Mouse (Mus musculus): ENCODE measurements around the gene Agpat2. TPM values are rescaled to one million over a fixed set of nuclear protein-coding genes. Genes with fewer than 3 reads are reported as not detected.

The Agpat2 gene
- total and polyA plus RNA-seq, 3 experiments = 4.6 to 6.0 (median 4.7) TPM

DNA sequence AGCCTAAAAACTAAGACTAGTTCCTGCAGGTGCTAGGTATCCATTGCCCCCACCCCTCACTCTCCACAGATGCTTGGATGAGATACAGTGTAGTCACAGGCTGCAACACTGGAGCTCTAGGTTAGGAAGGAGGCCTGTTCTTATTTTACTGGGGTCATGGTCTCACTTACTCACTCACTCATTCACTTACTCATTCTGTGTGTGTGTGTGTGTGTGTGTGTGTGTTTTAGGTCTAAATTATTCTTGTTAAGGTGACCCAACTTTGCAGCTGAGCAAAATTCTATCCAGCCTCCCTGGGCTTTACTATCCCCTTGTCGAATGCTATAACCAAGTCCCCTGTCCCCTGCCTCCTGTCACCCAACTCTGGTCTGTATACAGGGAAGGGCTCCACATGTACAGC lies 2.6 kb downstream of the Agpat2 start:
- no peak for ATAC-seq (ENCODE audit: extremely low read depth, insufficient number of reproducible peaks, low FRiP score, poor library complexity, severe bottlenecking)
- peaks cover 14% of the 10 kb centered on the region for H3K4me1 ChIP-seq (ENCODE audit: insufficient read depth, low read depth, low read length)
- H3K9me3 ChIP-seq (replicated peaks) = no peaks in the 10 kb centered on the region
- no peak overlapping the region for H3K4me3 ChIP-seq (ENCODE audit: low read depth, low read length)
- peaks cover 5% of the 10 kb centered on the region for H3K36me3 ChIP-seq (replicated peaks)
- H3K27me3 ChIP-seq (ENCODE audit: insufficient read depth, low read length) = peaks cover 65% of the 10 kb centered on the region
- TF ChIP-seq GATA2 (IDR thresholded peaks at IDR 0.05; ENCODE audit: borderline replicate concordance, low read depth, low read length) (no peak), POLR2AphosphoS5 (IDR thresholded peaks at IDR 0.05; ENCODE audit: insufficient replicate concordance, low read depth, low read length) (no peak), GATA1 (IDR thresholded peaks at IDR 0.05; ENCODE audit: borderline replicate concordance, low read length) (no peak), CTCF (IDR thresholded peaks at IDR 0.05; ENCODE audit: low read depth, low read length) (no peak)
- DNase-seq (ENCODE audit: low spot score) = no peak

DNA sequence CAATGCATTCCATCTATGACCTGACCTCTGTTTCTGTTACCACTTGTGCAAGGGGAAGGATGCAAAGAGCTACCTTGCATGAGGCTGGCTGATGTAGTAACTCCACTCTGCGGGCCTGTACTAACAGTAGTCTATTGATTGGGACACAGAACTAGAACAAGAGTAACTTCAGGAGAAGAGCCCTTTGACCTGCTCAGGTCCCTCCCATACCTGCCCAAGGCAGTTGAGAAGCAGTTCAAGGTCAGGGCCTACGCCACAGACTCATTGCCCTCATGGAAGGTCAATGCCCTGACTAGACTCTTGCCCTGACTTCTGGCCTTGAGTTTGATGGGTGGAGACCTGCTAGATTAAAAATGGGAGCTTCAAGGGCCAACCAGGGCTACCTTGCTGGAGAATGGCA lies 3.6 kb downstream of the Agpat2 start:
- DNase-seq (ENCODE audit: low spot score) (no peak), ATAC-seq (ENCODE audit: extremely low read depth, insufficient number of reproducible peaks, low FRiP score, poor library complexity, severe bottlenecking) (no peak)
- no peak overlapping the region for H3K4me3 ChIP-seq (ENCODE audit: low read depth, low read length)
- peaks cover 62% of the 10 kb centered on the region for H3K27me3 ChIP-seq (ENCODE audit: insufficient read depth, low read length)
- peaks cover 14% of the 10 kb centered on the region for H3K4me1 ChIP-seq (ENCODE audit: insufficient read depth, low read depth, low read length)
- TF ChIP-seq CTCF (IDR thresholded peaks at IDR 0.05; ENCODE audit: low read depth, low read length) (no peak), TAL1 (conservative IDR thresholded peaks at IDR 0.05; ENCODE audit: low read depth, low read length) (no peak), GATA2 (IDR thresholded peaks at IDR 0.05; ENCODE audit: borderline replicate concordance, low read depth, low read length) (no peak)
- peaks cover 10% of the 10 kb centered on the region for H3K36me3 ChIP-seq (replicated peaks)
- no peaks in the 10 kb centered on the region for H3K9me3 ChIP-seq (replicated peaks)

DNA sequence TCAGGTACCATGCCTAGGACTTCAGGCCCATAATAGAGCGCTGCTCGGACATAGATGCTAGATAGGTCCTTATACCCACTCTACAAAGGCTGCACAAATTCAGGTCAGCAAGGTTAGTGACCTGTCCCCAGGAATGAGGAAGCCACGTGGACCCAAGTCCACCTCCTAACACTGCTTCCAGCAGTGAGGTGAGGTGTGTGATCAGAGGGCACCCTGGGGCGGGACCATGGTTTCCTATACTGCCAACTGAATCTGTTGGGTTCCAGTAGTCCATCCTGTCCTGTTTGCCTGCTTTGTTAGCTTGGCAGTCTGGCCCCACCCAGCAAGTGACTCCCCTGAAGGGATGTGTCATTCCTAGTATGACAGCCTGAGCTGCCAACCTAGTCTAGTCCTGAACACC lies 4.3 kb downstream of the Agpat2 start:
- peaks cover 61% of the 10 kb centered on the region for H3K27me3 ChIP-seq (ENCODE audit: insufficient read depth, low read length)
- H3K9me3 ChIP-seq (replicated peaks) = no peaks in the 10 kb centered on the region
- no peak overlapping the region for H3K4me3 ChIP-seq (ENCODE audit: low read depth, low read length)
- ATAC-seq (ENCODE audit: extremely low read depth, insufficient number of reproducible peaks, low FRiP score, poor library complexity, severe bottlenecking) (no peak), DNase-seq (ENCODE audit: low spot score) (no peak)
- H3K36me3 ChIP-seq (replicated peaks) = peaks cover 17% of the 10 kb centered on the region
- TF ChIP-seq TAL1 (conservative IDR thresholded peaks at IDR 0.05; ENCODE audit: low read depth, low read length) = no peak
- TF ChIP-seq CTCF (IDR thresholded peaks at IDR 0.05; ENCODE audit: low read depth, low read length) = no peak
- no peak for TF ChIP-seq GATA2 (IDR thresholded peaks at IDR 0.05; ENCODE audit: borderline replicate concordance, low read depth, low read length)
- TF ChIP-seq POLR2AphosphoS5 (IDR thresholded peaks at IDR 0.05; ENCODE audit: insufficient replicate concordance, low read depth, low read length) = no peak
- TF ChIP-seq GATA1 (IDR thresholded peaks at IDR 0.05; ENCODE audit: borderline replicate concordance, low read length) = no peak
- peaks cover 14% of the 10 kb centered on the region for H3K4me1 ChIP-seq (ENCODE audit: insufficient read depth, low read depth, low read length)

DNA sequence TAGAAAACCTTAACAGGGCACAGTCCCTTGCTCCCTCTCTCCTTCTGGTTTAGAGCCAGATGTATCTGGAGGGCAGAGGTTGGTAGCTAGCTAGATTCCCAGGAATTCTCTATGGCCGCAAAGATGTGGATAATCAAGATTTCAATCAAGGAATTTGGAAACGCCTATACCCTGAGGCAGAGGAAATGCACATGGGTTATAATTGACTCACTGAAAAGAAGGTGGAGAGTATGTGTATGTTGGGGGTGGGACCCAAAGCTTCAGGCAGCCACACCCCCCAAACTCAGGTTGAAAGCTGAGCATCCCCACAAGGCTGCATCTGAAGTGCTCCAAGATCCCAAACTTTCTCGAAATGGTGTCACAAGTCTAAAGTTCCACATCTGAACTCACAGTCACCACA lies 5.8 kb downstream of the Agpat2 start:
- ATAC-seq (ENCODE audit: extremely low read depth, insufficient number of reproducible peaks, low FRiP score, poor library complexity, severe bottlenecking) (no peak), DNase-seq (ENCODE audit: low spot score) (no peak)
- peaks cover 47% of the 10 kb centered on the region for H3K27me3 ChIP-seq (ENCODE audit: insufficient read depth, low read length)

DNA sequence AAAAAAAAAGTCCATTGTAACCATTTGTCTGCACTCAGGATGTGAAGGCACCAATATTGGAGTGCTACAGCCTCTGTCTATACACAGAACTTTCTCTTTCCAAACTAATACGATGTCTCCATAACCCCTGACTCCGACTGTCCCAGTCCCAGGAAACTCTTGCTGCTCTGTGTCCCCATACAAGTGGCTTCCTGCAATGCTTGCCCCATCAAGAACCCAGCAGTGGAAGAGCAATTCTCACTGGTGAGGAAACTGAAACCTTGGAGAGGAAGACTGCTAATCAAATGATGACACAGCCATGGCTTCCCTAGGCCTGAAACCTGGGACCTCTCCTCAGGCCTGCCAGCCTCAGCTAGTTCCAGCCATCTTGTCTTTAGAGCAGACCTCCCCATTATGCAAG lies 6.4 kb downstream of the Agpat2 start:
- Histone ChIP-seq H3K4me1 (ENCODE audit: insufficient read depth, low read depth, low read length) (peaks cover 2% of the 10 kb centered on the region; the same call in 1 of the 2 replicates), H3K27me3 (ENCODE audit: insufficient read depth, low read length) (peaks cover 40% of the 10 kb centered on the region), H3K4me3 (ENCODE audit: low read depth, low read length) (no peak overlapping the region), H3K36me3 (replicated peaks) (peaks cover 36% of the 10 kb centered on the region), H3K9me3 (replicated peaks) (no peaks in the 10 kb centered on the region)
- TF ChIP-seq CTCF (IDR thresholded peaks at IDR 0.05; ENCODE audit: low read depth, low read length) (no peak), GATA2 (IDR thresholded peaks at IDR 0.05; ENCODE audit: borderline replicate concordance, low read depth, low read length) (no peak), POLR2AphosphoS5 (IDR thresholded peaks at IDR 0.05; ENCODE audit: insufficient replicate concordance, low read depth, low read length) (no peak), GATA1 (IDR thresholded peaks at IDR 0.05; ENCODE audit: borderline replicate concordance, low read length) (no peak), TAL1 (conservative IDR thresholded peaks at IDR 0.05; ENCODE audit: low read depth, low read length) (no peak)
- ATAC-seq (ENCODE audit: extremely low read depth, insufficient number of reproducible peaks, low FRiP score, poor library complexity, severe bottlenecking) (no peak), DNase-seq (ENCODE audit: low spot score) (no peak)

More for the DNA sequence above, 5.8 kb downstream of the Agpat2 start:
- peaks cover 29% of the 10 kb centered on the region for H3K36me3 ChIP-seq (replicated peaks)
- no peak for TF ChIP-seq TAL1 (conservative IDR thresholded peaks at IDR 0.05; ENCODE audit: low read depth, low read length)
- no peak for TF ChIP-seq GATA2 (IDR thresholded peaks at IDR 0.05; ENCODE audit: borderline replicate concordance, low read depth, low read length)
- TF ChIP-seq GATA1 (IDR thresholded peaks at IDR 0.05; ENCODE audit: borderline replicate concordance, low read length) = no peak
- no peak for TF ChIP-seq POLR2AphosphoS5 (IDR thresholded peaks at IDR 0.05; ENCODE audit: insufficient replicate concordance, low read depth, low read length)
- no peak for TF ChIP-seq CTCF (IDR thresholded peaks at IDR 0.05; ENCODE audit: low read depth, low read length)
- peaks cover 4% of the 10 kb centered on the region for H3K4me1 ChIP-seq (ENCODE audit: insufficient read depth, low read depth, low read length)
- H3K4me3 ChIP-seq (ENCODE audit: low read depth, low read length) = no peak overlapping the region
- H3K9me3 ChIP-seq (replicated peaks) = no peaks in the 10 kb centered on the region

DNA sequence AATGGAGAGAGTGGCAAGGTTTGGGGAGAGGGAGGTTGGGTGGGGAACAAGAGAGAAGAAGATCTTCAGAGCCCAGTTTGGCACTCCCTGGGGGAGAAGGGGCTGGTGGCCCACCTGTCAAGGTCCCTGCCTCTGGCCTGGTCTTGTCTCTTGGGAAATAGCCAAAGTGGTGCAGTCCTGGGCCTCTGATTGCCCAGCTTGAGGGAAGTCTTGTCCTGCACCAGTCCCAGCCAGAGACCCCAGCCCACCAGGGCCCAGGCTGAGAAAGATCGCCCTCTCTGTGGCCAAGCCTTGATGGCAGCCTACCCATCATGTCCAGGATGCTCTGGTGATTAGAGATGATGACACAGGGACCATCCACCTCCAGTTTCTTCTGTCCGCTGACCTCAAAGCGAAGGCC lies 7.3 kb downstream of the Agpat2 start:
- Histone ChIP-seq H3K4me3 (ENCODE audit: low read depth, low read length) (no peak overlapping the region), H3K36me3 (replicated peaks) (peaks cover 45% of the 10 kb centered on the region), H3K9me3 (replicated peaks) (no peaks in the 10 kb centered on the region), H3K27me3 (ENCODE audit: insufficient read depth, low read length) (peaks cover 35% of the 10 kb centered on the region), H3K4me1 (ENCODE audit: insufficient read depth, low read depth, low read length) (peaks cover 2% of the 10 kb centered on the region; the same call in 1 of the 2 replicates)
- TF ChIP-seq TAL1 (conservative IDR thresholded peaks at IDR 0.05; ENCODE audit: low read depth, low read length) = no peak
- 0 out of 2 replicates have a peak, but pooled peaks have one; percentile 26 for TF ChIP-seq POLR2AphosphoS5 (IDR thresholded peaks at IDR 0.05; ENCODE audit: insufficient replicate concordance, low read depth, low read length)
- TF ChIP-seq GATA2 (IDR thresholded peaks at IDR 0.05; ENCODE audit: borderline replicate concordance, low read depth, low read length) = no peak
- no peak for ATAC-seq (ENCODE audit: extremely low read depth, insufficient number of reproducible peaks, low FRiP score, poor library complexity, severe bottlenecking)
- DNase-seq (ENCODE audit: low spot score) = no peak
